Mouse (Mus musculus): ENCODE data around the gene Mrpl11. TPM values are rescaled to one million over a fixed set of nuclear protein-coding genes. Genes with fewer than 3 reads are reported as not detected.

Mrpl11 gene
- 67.0 and 81.9 TPM in 2 replicates for polyA plus RNA-seq (2011; ENCODE audit: insufficient read length, low read depth, missing spikeins)

GRCm38 (mm10) chr19:4961928-4962601 lies at the start of gene Mrpl11:
Gene Mrpl11, plus strand, starts transcription at chr19:4962147.
- Histone ChIP-seq H3K4me1 (ENCODE audit: control insufficient read depth, insufficient read depth, low read length) (no peaks in the 10 kb centered on the region), H3K4me3 (ENCODE audit: insufficient read depth, low read length) (peak within 1 kb of the TSS; percentile 91), H3K27ac (ENCODE audit: insufficient read depth, low read length) (peak within 1 kb of the TSS; percentile 29)
- 0 out of 2 replicates have a peak, but pooled peaks have one; percentile 12 for TF ChIP-seq POLR2A (IDR thresholded peaks at IDR 0.05; ENCODE audit: low read depth, low read length)
- peak; percentile 82; the same call in 1 of the 2 replicates for TF ChIP-seq CTCF (IDR thresholded peaks at IDR 0.05; ENCODE audit: borderline replicate concordance, insufficient read depth, low read length)

GRCm38 (mm10) chr19:4915924-4916603 lies 45.9 kb upstream of the Mrpl11 start:
- no peak overlapping the region for H3K4me3 ChIP-seq (ENCODE audit: insufficient read depth, low read length)
- H3K27ac ChIP-seq (ENCODE audit: insufficient read depth, low read length): no peak overlapping the region
- H3K4me1 ChIP-seq (ENCODE audit: control insufficient read depth, insufficient read depth, low read length): no peaks in the 10 kb centered on the region
- TF ChIP-seq POLR2A (IDR thresholded peaks at IDR 0.05; ENCODE audit: low read depth, low read length): no peak

- H3K4me3 ChIP-seq (ENCODE audit: insufficient read depth, low read length): no peak overlapping the region
- no peaks in the 10 kb centered on the region for H3K4me1 ChIP-seq (ENCODE audit: control insufficient read depth, insufficient read depth, low read length)
- no peak for TF ChIP-seq POLR2A (IDR thresholded peaks at IDR 0.05; ENCODE audit: low read depth, low read length)
- no peak overlapping the region for H3K27ac ChIP-seq (ENCODE audit: insufficient read depth, low read length)
Measured at GRCm38 (mm10) chr19:4916827-4917226, 45.1 kb upstream of the Mrpl11 start.

GRCm38 (mm10) chr19:4919652-4920051 lies 42.3 kb upstream of the Mrpl11 start:
- TF ChIP-seq POLR2A (IDR thresholded peaks at IDR 0.05; ENCODE audit: low read depth, low read length) (no peak), CTCF (IDR thresholded peaks at IDR 0.05; ENCODE audit: borderline replicate concordance, insufficient read depth, low read length) (no peak)
- H3K4me3 ChIP-seq (ENCODE audit: insufficient read depth, low read length): no peak overlapping the region
- H3K4me1 ChIP-seq (ENCODE audit: control insufficient read depth, insufficient read depth, low read length): no peaks in the 10 kb centered on the region

GRCm38 (mm10) chr19:4925121-4925860 lies 36.7 kb upstream of the Mrpl11 start:
- Histone ChIP-seq H3K27ac (ENCODE audit: insufficient read depth, low read length) (no peak overlapping the region), H3K4me3 (ENCODE audit: insufficient read depth, low read length) (no peak overlapping the region), H3K4me1 (ENCODE audit: control insufficient read depth, insufficient read depth, low read length) (0 out of 2 replicates have a peak, but pooled peaks cover 3% of the 10 kb centered on the region)
- TF ChIP-seq CTCF (IDR thresholded peaks at IDR 0.05; ENCODE audit: borderline replicate concordance, insufficient read depth, low read length) (no peak), POLR2A (IDR thresholded peaks at IDR 0.05; ENCODE audit: low read depth, low read length) (no peak)

More at GRCm38 (mm10) chr19:4919652-4920051, 42.3 kb upstream of the Mrpl11 start:
- no peak overlapping the region for H3K27ac ChIP-seq (ENCODE audit: insufficient read depth, low read length)

GRCm38 (mm10) chr19:4927904-4928531 lies 33.9 kb upstream of the Mrpl11 start, which contains the start of gene Dpp3:
Gene Dpp3, minus strand, starts transcription at chr19:4928287.
- TF ChIP-seq CTCF (IDR thresholded peaks at IDR 0.05; ENCODE audit: borderline replicate concordance, insufficient read depth, low read length) (no peak), POLR2A (IDR thresholded peaks at IDR 0.05; ENCODE audit: low read depth, low read length) (peak; percentile 96)
- Histone ChIP-seq H3K4me1 (ENCODE audit: control insufficient read depth, insufficient read depth, low read length) (0 out of 2 replicates have a peak, but pooled peaks cover 3% of the 10 kb centered on the region), H3K4me3 (ENCODE audit: insufficient read depth, low read length) (peak within 1 kb of the TSS; percentile 61), H3K27ac (ENCODE audit: insufficient read depth, low read length) (peak within 1 kb of the TSS; percentile 29)

GRCm38 (mm10) chr19:4928781-4929180 lies 33.2 kb upstream of the Mrpl11 start:
- Histone ChIP-seq H3K27ac (ENCODE audit: insufficient read depth, low read length) (no peak overlapping the region), H3K4me3 (ENCODE audit: insufficient read depth, low read length) (no peak overlapping the region), H3K4me1 (ENCODE audit: control insufficient read depth, insufficient read depth, low read length) (0 out of 2 replicates have a peak, but pooled peaks cover 3% of the 10 kb centered on the region)
- TF ChIP-seq POLR2A (IDR thresholded peaks at IDR 0.05; ENCODE audit: low read depth, low read length) (no peak), CTCF (IDR thresholded peaks at IDR 0.05; ENCODE audit: borderline replicate concordance, insufficient read depth, low read length) (no peak)

GRCm38 (mm10) chr19:4936896-4937295 lies 25.1 kb upstream of the Mrpl11 start:
- no peak for TF ChIP-seq CTCF (IDR thresholded peaks at IDR 0.05; ENCODE audit: borderline replicate concordance, insufficient read depth, low read length)
- no peak for TF ChIP-seq POLR2A (IDR thresholded peaks at IDR 0.05; ENCODE audit: low read depth, low read length)
- Histone ChIP-seq H3K4me3 (ENCODE audit: insufficient read depth, low read length) (no peak overlapping the region), H3K4me1 (ENCODE audit: control insufficient read depth, insufficient read depth, low read length) (no peaks in the 10 kb centered on the region; the same call in 1 of the 2 replicates), H3K27ac (ENCODE audit: insufficient read depth, low read length) (no peak overlapping the region)

All from embryonic fibroblast, embryonic 13.5 days (primary cell).